Mouse (Mus musculus): ENCODE measurements around the gene Pik3r6. TPM values are rescaled to one million over a fixed set of nuclear protein-coding genes. Genes with fewer than 3 reads are reported as not detected.
A peak's percentile ranks its signal among the peaks of the same experiment; 100 is the strongest.

Gene Pik3r6
- total RNA-seq, 2 experiments from 2014 or later = 1.4 to 1.9 TPM

GRCm38 (mm10) chr11:68485206-68485942 is 17.4 kb upstream of the Pik3r6 start:
- intact Hi-C loops (cut with DNase I) = loop anchor here (5.0 kb wide), 1 partner anchor 62 kb away; no protein-coding TSS in a partner anchor
- DNase-seq = peak in 1 of 2 experiments; percentile 4

GRCm38 (mm10) chr11:68486093-68486492 is 16.7 kb upstream of the Pik3r6 start:
- intact Hi-C loops (cut with DNase I) = loop anchor here (5.0 kb wide), 1 partner anchor 61 kb away; no protein-coding TSS in a partner anchor
- DNase-seq = no peak

GRCm38 (mm10) chr11:68487720-68488119 is 15.1 kb upstream of the Pik3r6 start:
- intact Hi-C loops (cut with DNase I) = loop anchor here (5.0 kb wide), 1 partner anchor 60 kb away; no protein-coding TSS in a partner anchor

GRCm38 (mm10) chr11:68488256-68488824 is 14.5 kb upstream of the Pik3r6 start:
- peak in 1 of 2 experiments; percentile 1 for DNase-seq
- intact Hi-C loops (cut with DNase I) = loop anchor here (5.0 kb wide), 1 partner anchor 59 kb away; no protein-coding TSS in a partner anchor

More at GRCm38 (mm10) chr11:68487720-68488119, 15.1 kb upstream of the Pik3r6 start:
- DNase-seq = no peak

- intact Hi-C loops (cut with DNase I) = loop anchor here (5.0 kb wide), 1 partner anchor 58 kb away; no protein-coding TSS in a partner anchor
- DNase-seq = peak in 1 of 2 experiments; percentile 1
Observed at GRCm38 (mm10) chr11:68489236-68489635, 13.6 kb upstream of the Pik3r6 start.

- peak in 1 of 2 experiments; percentile 1 for DNase-seq
- intact Hi-C loops (cut with DNase I) = no loop called here
Observed at GRCm38 (mm10) chr11:68492592-68492991, 10.2 kb upstream of the Pik3r6 start.

- intact Hi-C loops (cut with DNase I) = no loop called here
- no peak for DNase-seq
Observed at GRCm38 (mm10) chr11:68493760-68494159, 9.1 kb upstream of the Pik3r6 start.

- intact Hi-C loops (cut with DNase I) = no loop called here
- no peak for DNase-seq
Observed at GRCm38 (mm10) chr11:68497081-68497480, 5.7 kb upstream of the Pik3r6 start.

GRCm38 (mm10) chr11:68498517-68498916 is 4.3 kb upstream of the Pik3r6 start:
- intact Hi-C loops (cut with DNase I) = no loop called here
- no peak for DNase-seq

- DNase-seq = no peak
- intact Hi-C loops (cut with DNase I) = no loop called here
Observed at GRCm38 (mm10) chr11:68498999-68499699, 3.7 kb upstream of the Pik3r6 start.

GRCm38 (mm10) chr11:68500949-68501350 is 1.9 kb upstream of the Pik3r6 start:
- intact Hi-C loops (cut with DNase I) = no loop called here
- no peak for DNase-seq

- DNase-seq = no peak
- intact Hi-C loops (cut with DNase I) = no loop called here
Observed at GRCm38 (mm10) chr11:68502408-68502807, 411 bp upstream of the Pik3r6 start.

GRCm38 (mm10) chr11:68504913-68505312 is 2.1 kb downstream of the Pik3r6 start:
- DNase-seq = no peak
- intact Hi-C loops (cut with DNase I) = no loop called here

- no peak for DNase-seq
- intact Hi-C loops (cut with DNase I) = no loop called here
Observed at GRCm38 (mm10) chr11:68507246-68507645, 4.4 kb downstream of the Pik3r6 start.

- no peak for DNase-seq
- intact Hi-C loops (cut with DNase I) = no loop called here
Observed at GRCm38 (mm10) chr11:68508619-68509018, 5.8 kb downstream of the Pik3r6 start.

- intact Hi-C loops (cut with DNase I) = no loop called here
- no peak for DNase-seq
Observed at GRCm38 (mm10) chr11:68509194-68509593, 6.4 kb downstream of the Pik3r6 start.

GRCm38 (mm10) chr11:68513969-68514368 is 11.2 kb downstream of the Pik3r6 start:
- intact Hi-C loops (cut with DNase I) = no loop called here
- DNase-seq = no peak

GRCm38 (mm10) chr11:68519362-68519761 is 16.5 kb downstream of the Pik3r6 start:
- intact Hi-C loops (cut with DNase I) = no loop called here
- no peak for DNase-seq

- intact Hi-C loops (cut with DNase I) = no loop called here
- no peak for DNase-seq
Observed at GRCm38 (mm10) chr11:68519815-68520214, 17.0 kb downstream of the Pik3r6 start.

GRCm38 (mm10) chr11:68520439-68520838 is 17.6 kb downstream of the Pik3r6 start:
- no peak for DNase-seq
- intact Hi-C loops (cut with DNase I) = no loop called here

GRCm38 (mm10) chr11:68521352-68521751 is 18.5 kb downstream of the Pik3r6 start:
- intact Hi-C loops (cut with DNase I) = no loop called here
- no peak for DNase-seq

All from gastrocnemius, postnatal 36 days (tissue).